Mouse (Mus musculus) liver, adult 2 months (tissue): ENCODE data around the gene Kcnmb4. TPM values are rescaled to one million over a fixed set of nuclear protein-coding genes. Genes with fewer than 3 reads are reported as not detected.

Source experiments
- DNase-seq: peaks from one replicate; pipeline ENCODE4 v3.0.0-alpha.2; 2011; ENCODE audit warnings: low read depth, low spot score; ENCODE audit errors: extremely low read depth
- H3K27ac ChIP-seq: fragments of 200-500 bp; replicated peaks from 2 replicates; pipeline ENCODE4 v1.5.1; 2012; ENCODE audit warnings: low read depth, mild to moderate bottlenecking, control low read depth, inconsistent platforms, low read length; ENCODE audit not compliant: insufficient read depth
- H3K27me3 ChIP-seq: fragments of 200-500 bp; 2 replicates; pipeline ENCODE4 v1.6.1; 2012; ENCODE audit warnings: mild to moderate bottlenecking, moderate library complexity, low read length, inconsistent platforms; ENCODE audit not compliant: control insufficient read depth, insufficient read depth
- H3K36me3 ChIP-seq: fragments of 200-500 bp; 2 replicates; pipeline ENCODE4 v1.6.1; 2012; ENCODE audit warnings: low read length, inconsistent platforms; ENCODE audit not compliant: control insufficient read depth, insufficient read depth
- H3K4me1 ChIP-seq: fragments of 200-500 bp; 2 replicates; pipeline ENCODE4 v1.6.1; 2011; ENCODE audit warnings: low read length; ENCODE audit not compliant: control insufficient read depth, insufficient read depth
- H3K4me3 ChIP-seq: fragments of 200-500 bp; 2 replicates; pipeline ENCODE4 v1.5.1; 2011; ENCODE audit warnings: low read depth, mild to moderate bottlenecking, control low read depth, low read length, moderate library complexity; ENCODE audit not compliant: insufficient read depth
- H3K79me2 ChIP-seq: fragments of 200-500 bp; 2 replicates; pipeline ENCODE4 v1.6.1; 2012; ENCODE audit warnings: inconsistent platforms, mild to moderate bottlenecking, low read length, moderate library complexity; ENCODE audit not compliant: control insufficient read depth, insufficient read depth
- H3K9ac ChIP-seq: fragments of 200-500 bp; 2 replicates; pipeline ENCODE4 v1.6.1; 2012; ENCODE audit warnings: low read depth, mild to moderate bottlenecking, control low read depth, inconsistent platforms, low read length
- CTCF ChIP-seq: fragments of 200-500 bp; IDR thresholded peaks from 2 replicates; pipeline ENCODE4 v1.5.1; 2011; ENCODE audit warnings: low read depth, low read length, control low read depth
- POLR2A ChIP-seq: fragments of 200-500 bp; IDR thresholded peaks from 2 replicates; pipeline ENCODE4 v1.6.1; 2011; ENCODE audit warnings: low read length, control low read depth; ENCODE audit not compliant: insufficient read depth; ENCODE audit errors: extremely low read depth
- WGBS: fragments of 180-500 bp; shearing (Covaris S2); methylation state at CpG from one replicate; pipeline ENCODE4 v1.1.7; 2018; 5-methylcytosine and 5-hydroxymethylcytosine counted together
- polyA plus RNA-seq: library from polyadenylated mRNA; depleted of rRNA; stranded (reverse); fragments of >200 nt; gene quantifications from 2 replicates; pipeline ENCODE4 v1.2.3, GENCODE M21; 2012
- total RNA-seq: library from RNA; depleted of rRNA; stranded (reverse); fragments of >200 nt; gene quantifications from 2 replicates; pipeline ENCODE4 v1.2.3, GENCODE M21; 2014

Gene Kcnmb4
- total and polyA plus RNA-seq, 2 experiments, result 0.06 to 0.18 TPM

DNA sequence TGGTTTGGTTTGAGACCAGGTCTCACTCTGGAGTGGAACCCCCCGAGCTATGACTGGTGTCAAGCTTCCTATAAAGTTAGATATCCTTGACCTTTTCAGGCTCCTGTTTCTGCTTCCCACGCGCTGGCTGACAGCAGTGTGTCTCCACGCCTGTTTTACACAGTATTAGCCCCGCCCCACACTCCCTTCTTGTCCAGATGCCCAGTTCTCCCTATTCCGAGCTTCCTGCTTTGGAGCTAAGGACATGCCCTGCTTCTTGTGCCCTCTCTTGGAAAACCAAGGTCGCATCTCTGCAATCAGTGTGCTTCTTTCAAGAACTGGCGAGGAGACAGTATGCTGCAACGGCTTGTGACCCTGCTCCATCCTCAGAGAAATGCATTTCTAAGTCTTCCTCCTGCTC, 23.1 kb downstream of the Kcnmb4 start:
- no peak for DNase-seq
- no peaks in the 10 kb centered on the region for H3K36me3 ChIP-seq
- H3K9ac ChIP-seq, result no peak overlapping the region
- no peaks in the 10 kb centered on the region for H3K4me1 ChIP-seq
- H3K4me3 ChIP-seq, result no peak overlapping the region
- H3K79me2 ChIP-seq, result no peaks in the 10 kb centered on the region
- H3K27me3 ChIP-seq, result no peaks in the 10 kb centered on the region
- TF ChIP-seq CTCF (no peak), POLR2A (no peak)
- WGBS, result 65% methylated on average over 9 of the region's 9 CpGs
- H3K27ac ChIP-seq, result no peak overlapping the region

- H3K36me3 ChIP-seq, result no peaks in the 10 kb centered on the region
- H3K27ac ChIP-seq, result no peak overlapping the region
- TF ChIP-seq POLR2A (no peak), CTCF (no peak)
- 92% methylated on average over 12 of the region's 12 CpGs for WGBS
- no peak overlapping the region for H3K9ac ChIP-seq
- no peak for DNase-seq
- no peaks in the 10 kb centered on the region for H3K79me2 ChIP-seq
- no peak overlapping the region for H3K4me3 ChIP-seq
- no peaks in the 10 kb centered on the region for H3K4me1 ChIP-seq
- no peaks in the 10 kb centered on the region for H3K27me3 ChIP-seq
These were observed 25.5 kb downstream of the Kcnmb4 start for GRCm38 (mm10) chr10:116448166-116448565.

GRCm38 (mm10) chr10:116447176-116447575, 26.5 kb downstream of the Kcnmb4 start:
- no peaks in the 10 kb centered on the region for H3K36me3 ChIP-seq
- H3K79me2 ChIP-seq, result no peaks in the 10 kb centered on the region
- no peak for TF ChIP-seq CTCF
- no peak for TF ChIP-seq POLR2A
- H3K9ac ChIP-seq, result no peak overlapping the region
- no peaks in the 10 kb centered on the region for H3K27me3 ChIP-seq
- 87% methylated on average over 9 of the region's 9 CpGs for WGBS
- H3K4me1 ChIP-seq, result no peaks in the 10 kb centered on the region
- no peak for DNase-seq
- no peak overlapping the region for H3K4me3 ChIP-seq
- H3K27ac ChIP-seq, result no peak overlapping the region

- H3K79me2 ChIP-seq, result no peaks in the 10 kb centered on the region
- no peaks in the 10 kb centered on the region for H3K36me3 ChIP-seq
- no peak overlapping the region for H3K4me3 ChIP-seq
- no peak overlapping the region for H3K9ac ChIP-seq
- H3K27me3 ChIP-seq, result no peaks in the 10 kb centered on the region
- TF ChIP-seq POLR2A (no peak), CTCF (no peak)
- no peak overlapping the region for H3K27ac ChIP-seq
- WGBS, result 89% methylated on average over 11 of the region's 12 CpGs
- no peak for DNase-seq
- no peaks in the 10 kb centered on the region for H3K4me1 ChIP-seq
These were observed 27.6 kb downstream of the Kcnmb4 start for GRCm38 (mm10) chr10:116446040-116446439.

DNA sequence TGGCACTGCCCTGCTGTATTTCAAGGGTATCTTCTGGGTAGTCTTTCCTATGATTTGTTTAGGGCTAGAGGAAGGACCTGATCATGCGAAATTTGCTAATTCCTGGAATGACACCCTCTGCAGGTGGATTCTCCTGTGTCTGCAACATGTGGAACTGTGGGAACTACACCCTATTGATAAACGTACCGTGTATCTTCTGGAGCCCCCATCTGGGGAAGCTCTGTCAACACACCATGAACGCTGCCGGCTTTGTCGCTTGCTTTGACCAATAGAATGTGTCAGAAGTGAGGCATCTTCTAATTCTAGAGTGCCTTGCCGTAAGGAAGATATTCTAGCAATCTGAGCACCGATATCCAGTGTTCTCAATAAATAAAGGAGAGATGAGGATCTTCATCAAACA, 28.9 kb downstream of the Kcnmb4 start:
- Histone ChIP-seq H3K27ac (no peak overlapping the region), H3K27me3 (no peaks in the 10 kb centered on the region), H3K36me3 (no peaks in the 10 kb centered on the region), H3K79me2 (no peaks in the 10 kb centered on the region), H3K9ac (no peak overlapping the region), H3K4me1 (no peaks in the 10 kb centered on the region), H3K4me3 (no peak overlapping the region)
- WGBS, result 89% methylated on average over 8 of the region's 8 CpGs
- TF ChIP-seq CTCF (no peak), POLR2A (no peak)
- DNase-seq, result no peak

DNA sequence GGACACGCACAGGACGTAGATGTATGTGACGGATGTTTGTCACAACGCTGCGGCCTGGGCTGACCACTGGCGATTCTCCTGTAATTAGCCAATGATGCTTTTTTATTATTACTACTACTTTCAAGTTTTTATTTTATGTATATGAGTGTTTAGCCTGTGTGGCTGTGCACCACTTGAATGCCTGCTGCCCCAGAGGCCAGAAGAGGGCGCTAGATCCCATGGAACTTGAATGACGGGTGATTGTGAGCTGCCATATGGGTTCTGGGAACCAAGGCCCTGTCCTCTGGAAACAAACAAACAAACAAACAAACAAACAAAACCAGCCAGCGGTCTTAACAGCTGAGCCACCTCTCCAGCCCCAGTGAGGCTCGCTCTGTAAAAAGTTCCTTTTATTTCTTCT, 29.3 kb downstream of the Kcnmb4 start:
- H3K27ac ChIP-seq, result no peak overlapping the region
- no peak overlapping the region for H3K4me3 ChIP-seq
- no peaks in the 10 kb centered on the region for H3K27me3 ChIP-seq
- DNase-seq, result no peak
- no peak overlapping the region for H3K9ac ChIP-seq
- H3K79me2 ChIP-seq, result no peaks in the 10 kb centered on the region
- no peaks in the 10 kb centered on the region for H3K4me1 ChIP-seq
- no peaks in the 10 kb centered on the region for H3K36me3 ChIP-seq
- no peak for TF ChIP-seq CTCF
- WGBS, result 92% methylated on average over 10 of the region's 10 CpGs
